Mouse (Mus musculus) midbrain, embryonic 16.5 days (tissue): ENCODE measurements around the gene Ppp3ca. TPM values are rescaled to one million over a fixed set of nuclear protein-coding genes. Genes with fewer than 3 reads are reported as not detected.

Source experiments
- ATAC-seq: fragments of 200-750 bp; cut with Nextera tagmentation; 2 replicates; pipeline ENCODE4 v1.8.0; 2017; ENCODE audit warnings: moderate TSS enrichment
- H3K27ac ChIP-seq: fragments of 300-500 bp; sonication (generic); 2 replicates; pipeline ENCODE4 v1.5.1; 2014; ENCODE audit warnings: mild to moderate bottlenecking, low read length, mixed read lengths
- H3K27me3 ChIP-seq: fragments of 300-500 bp; sonication (generic); 2 replicates; pipeline ENCODE4 v1.6.1; 2014; ENCODE audit warnings: low read depth, low read length, mixed read lengths; ENCODE audit not compliant: control insufficient read depth, insufficient read depth
- H3K36me3 ChIP-seq: fragments of 300-500 bp; sonication (generic); 2 replicates; pipeline ENCODE4 v1.6.1; 2014; ENCODE audit warnings: mild to moderate bottlenecking, low read length, moderate library complexity, mixed read lengths; ENCODE audit not compliant: control insufficient read depth, insufficient read depth
- H3K4me1 ChIP-seq: fragments of 300-500 bp; sonication (generic); 2 replicates; pipeline ENCODE4 v1.6.1; 2014; ENCODE audit warnings: mild to moderate bottlenecking, low read length, mixed read lengths; ENCODE audit not compliant: control insufficient read depth, insufficient read depth
- H3K4me2 ChIP-seq: fragments of 300-500 bp; sonication (generic); 2 replicates; pipeline ENCODE4 v1.6.1; 2014; ENCODE audit warnings: mild to moderate bottlenecking, low read length, mixed read lengths
- H3K4me3 ChIP-seq: fragments of 300-500 bp; sonication (generic); 2 replicates; pipeline ENCODE4 v1.5.1; 2014; ENCODE audit warnings: low read depth, mild to moderate bottlenecking, low read length, moderate library complexity, mixed read lengths
- H3K9ac ChIP-seq: fragments of 300-500 bp; sonication (generic); 2 replicates; pipeline ENCODE4 v1.6.1; 2014; ENCODE audit warnings: low read depth, low read length, mixed read lengths
- H3K9me3 ChIP-seq: fragments of 300-500 bp; sonication (generic); replicated peaks from 2 replicates; pipeline ENCODE4 v1.6.1; 2014; ENCODE audit warnings: mild to moderate bottlenecking, low read length, mixed read lengths; ENCODE audit not compliant: control insufficient read depth, poor library complexity, severe bottlenecking
- WGBS: fragments of 180-500 bp; shearing (Covaris S2); extraction: QIAGEN DNeasy Blood & Tissue Kit; methylation state at CpG from one replicate; pipeline ENCODE4 v1.1.7; 2014; 5-methylcytosine and 5-hydroxymethylcytosine counted together
- polyA plus RNA-seq: library from polyadenylated mRNA; unstranded; fragments of >200 nt; fragmentation: Nextera tagmentation; extraction: Ambion mirVana; gene quantifications from 2 replicates; pipeline ENCODE4 v1.2.1, GENCODE M21; 2015

Gene Ppp3ca
- polyA plus RNA-seq, 1 experiment from 2014 or later = 146 TPM

DNA sequence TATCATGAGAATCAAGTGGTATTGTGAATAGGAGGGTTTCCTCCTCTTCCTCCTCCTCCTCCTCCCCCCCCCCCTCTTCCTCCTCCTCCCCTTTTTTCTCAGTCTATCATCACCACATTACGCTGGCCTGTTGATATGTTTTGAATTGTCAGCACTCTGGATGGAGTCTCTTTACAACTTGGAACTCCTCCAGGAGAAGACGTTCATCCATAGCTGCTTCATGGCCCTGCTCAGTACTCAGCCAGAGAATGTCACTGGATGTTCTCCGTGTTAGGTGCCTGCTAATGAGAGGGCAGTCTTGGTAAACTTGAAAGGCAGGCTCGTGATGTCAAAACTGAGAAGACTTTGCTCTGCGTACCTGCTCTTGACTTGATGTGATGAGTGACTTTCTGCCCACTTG, 149.1 kb downstream of the Ppp3ca start:
- H3K4me3 ChIP-seq = no peak overlapping the region
- no peaks in the 10 kb centered on the region for H3K4me1 ChIP-seq
- H3K27ac ChIP-seq = no peak overlapping the region
- WGBS = 89% methylated on average over 5 of the region's 5 CpGs
- no peak for ATAC-seq
- H3K36me3 ChIP-seq = no peaks in the 10 kb centered on the region
- H3K9ac ChIP-seq = no peak overlapping the region
- no peaks in the 10 kb centered on the region for H3K27me3 ChIP-seq
- H3K9me3 ChIP-seq = no peaks in the 10 kb centered on the region
- H3K4me2 ChIP-seq = no peak overlapping the region

DNA sequence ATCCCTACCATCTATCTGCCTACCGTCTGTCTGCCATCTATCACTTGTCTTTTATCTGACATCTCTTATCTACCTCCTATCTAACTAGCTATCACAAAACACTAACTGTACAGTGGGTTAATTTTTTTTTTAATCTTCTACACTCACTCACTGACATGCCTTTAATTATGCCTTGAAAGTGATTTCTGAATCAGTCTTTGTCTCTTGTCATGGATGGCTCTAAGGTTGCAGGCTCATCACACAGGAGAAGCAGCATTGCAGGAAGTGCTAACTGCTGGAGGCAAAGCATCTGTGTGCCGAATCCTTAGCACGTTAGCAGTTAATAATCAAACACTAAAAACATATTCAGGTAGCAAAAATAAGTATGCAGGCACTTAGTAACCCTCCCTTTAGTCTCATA, 151.1 kb downstream of the Ppp3ca start:
- H3K9me3 ChIP-seq = no peaks in the 10 kb centered on the region
- no peaks in the 10 kb centered on the region for H3K27me3 ChIP-seq
- WGBS = 74% methylated on average over 3 of the region's 3 CpGs
- no peaks in the 10 kb centered on the region for H3K4me1 ChIP-seq
- no peak overlapping the region for H3K4me2 ChIP-seq
- H3K27ac ChIP-seq = no peak overlapping the region
- H3K9ac ChIP-seq = no peak overlapping the region
- no peaks in the 10 kb centered on the region for H3K36me3 ChIP-seq
- no peak for ATAC-seq
- H3K4me3 ChIP-seq = no peak overlapping the region

DNA sequence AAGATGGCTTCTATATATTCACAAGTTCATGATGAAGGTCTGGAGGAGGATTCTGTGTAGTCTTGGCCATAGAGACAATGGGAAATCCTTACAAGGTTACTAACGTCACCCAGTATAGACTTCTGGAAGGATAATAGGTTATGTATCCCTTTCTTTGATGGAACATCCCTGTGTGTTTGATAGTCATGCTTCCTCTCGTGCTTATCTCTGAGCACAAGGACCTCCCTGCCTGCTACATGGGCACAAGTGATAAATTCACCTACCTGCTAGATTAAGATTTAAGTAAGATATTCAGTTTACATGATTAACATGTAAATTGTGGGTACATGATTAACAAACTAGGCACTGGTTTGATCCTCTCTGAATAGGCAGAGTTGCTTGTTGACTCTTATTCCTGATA, 152.1 kb downstream of the Ppp3ca start:
- no peaks in the 10 kb centered on the region for H3K9me3 ChIP-seq
- no peak overlapping the region for H3K9ac ChIP-seq
- H3K4me2 ChIP-seq = no peak overlapping the region
- H3K27ac ChIP-seq = no peak overlapping the region
- H3K27me3 ChIP-seq = no peaks in the 10 kb centered on the region
- no peak overlapping the region for H3K4me3 ChIP-seq
- ATAC-seq = no peak
- 86% methylated on average over 2 of the region's 2 CpGs for WGBS
- no peaks in the 10 kb centered on the region for H3K36me3 ChIP-seq
- no peaks in the 10 kb centered on the region for H3K4me1 ChIP-seq

DNA sequence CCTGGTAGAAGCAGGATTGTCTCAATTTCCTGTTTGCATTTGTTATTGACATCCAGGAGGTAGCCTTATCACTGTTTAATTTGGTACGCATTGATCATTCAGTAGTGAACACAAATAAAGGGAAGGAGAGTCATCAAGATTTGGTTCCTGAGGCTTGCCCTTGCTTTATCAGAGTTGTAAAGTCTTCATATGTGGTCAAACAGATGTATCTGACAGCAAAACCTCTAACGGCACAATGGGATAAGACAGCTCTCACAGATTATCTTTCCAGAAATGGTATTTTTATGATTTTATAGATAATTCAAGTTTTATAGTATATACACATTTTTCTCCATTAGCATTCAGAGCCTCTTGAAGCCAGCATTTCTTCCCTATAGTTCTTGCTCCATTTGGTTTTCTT, 152.5 kb downstream of the Ppp3ca start:
- Histone ChIP-seq H3K36me3 (no peaks in the 10 kb centered on the region), H3K4me1 (no peaks in the 10 kb centered on the region), H3K4me2 (no peak overlapping the region), H3K9ac (no peak overlapping the region), H3K9me3 (no peaks in the 10 kb centered on the region), H3K27me3 (no peaks in the 10 kb centered on the region), H3K27ac (no peak overlapping the region), H3K4me3 (no peak overlapping the region)
- ATAC-seq = no peak
- 87% methylated on average over 2 of the region's 2 CpGs for WGBS

DNA sequence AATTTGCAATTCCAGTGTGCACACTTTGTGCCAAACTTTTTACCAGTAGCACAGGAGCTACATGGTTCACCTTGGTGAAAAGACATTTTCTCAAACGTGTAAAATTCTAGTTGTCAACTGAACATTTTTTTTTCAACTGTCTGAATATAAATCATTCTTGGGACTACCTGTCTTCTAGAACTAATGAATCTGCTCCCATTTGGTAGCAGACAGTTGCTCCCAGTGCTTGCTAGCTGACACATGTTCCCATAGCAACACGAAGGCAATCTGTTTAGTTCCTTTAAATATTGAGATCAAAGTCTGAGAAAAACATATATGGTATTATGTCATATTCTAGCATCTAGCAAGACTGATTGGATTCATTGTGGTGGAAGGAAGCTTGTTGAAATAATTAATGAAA, 158.5 kb downstream of the Ppp3ca start:
- WGBS = 62% methylated on average over 2 of the region's 2 CpGs
- no peak overlapping the region for H3K4me3 ChIP-seq
- H3K9ac ChIP-seq = no peak overlapping the region
- H3K27ac ChIP-seq = no peak overlapping the region
- H3K36me3 ChIP-seq = no peaks in the 10 kb centered on the region
- H3K4me1 ChIP-seq = peaks cover 29% of the 10 kb centered on the region
- H3K27me3 ChIP-seq = no peaks in the 10 kb centered on the region
- no peak for ATAC-seq
- no peak overlapping the region for H3K4me2 ChIP-seq
- no peaks in the 10 kb centered on the region for H3K9me3 ChIP-seq

DNA sequence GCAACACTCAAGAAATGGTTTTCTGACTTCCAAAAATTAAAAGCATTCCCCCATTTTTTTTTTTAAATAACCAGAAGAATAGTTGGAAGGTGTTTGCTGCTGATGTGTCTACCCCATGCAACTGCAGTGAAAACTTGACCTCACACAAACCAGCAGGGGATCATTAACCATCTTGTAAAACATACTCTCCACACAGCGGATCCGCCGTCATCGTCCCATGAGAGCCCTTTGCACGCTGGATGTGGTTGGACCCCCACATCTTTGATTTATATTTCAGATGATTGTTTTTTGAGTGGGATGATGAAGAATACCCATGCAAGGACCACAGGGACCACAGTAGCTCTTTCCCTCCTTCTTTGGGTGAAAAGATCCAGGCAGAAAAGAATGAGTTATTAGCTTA, 159.2 kb downstream of the Ppp3ca start:
- H3K4me3 ChIP-seq = no peak overlapping the region
- ATAC-seq = no peak
- H3K27me3 ChIP-seq = no peaks in the 10 kb centered on the region
- H3K36me3 ChIP-seq = no peaks in the 10 kb centered on the region
- H3K27ac ChIP-seq = no peak overlapping the region
- H3K4me1 ChIP-seq = peaks cover 35% of the 10 kb centered on the region
- 63% methylated on average over 5 of the region's 5 CpGs for WGBS
- H3K9ac ChIP-seq = no peak overlapping the region
- H3K4me2 ChIP-seq = no peak overlapping the region
- no peaks in the 10 kb centered on the region for H3K9me3 ChIP-seq

DNA sequence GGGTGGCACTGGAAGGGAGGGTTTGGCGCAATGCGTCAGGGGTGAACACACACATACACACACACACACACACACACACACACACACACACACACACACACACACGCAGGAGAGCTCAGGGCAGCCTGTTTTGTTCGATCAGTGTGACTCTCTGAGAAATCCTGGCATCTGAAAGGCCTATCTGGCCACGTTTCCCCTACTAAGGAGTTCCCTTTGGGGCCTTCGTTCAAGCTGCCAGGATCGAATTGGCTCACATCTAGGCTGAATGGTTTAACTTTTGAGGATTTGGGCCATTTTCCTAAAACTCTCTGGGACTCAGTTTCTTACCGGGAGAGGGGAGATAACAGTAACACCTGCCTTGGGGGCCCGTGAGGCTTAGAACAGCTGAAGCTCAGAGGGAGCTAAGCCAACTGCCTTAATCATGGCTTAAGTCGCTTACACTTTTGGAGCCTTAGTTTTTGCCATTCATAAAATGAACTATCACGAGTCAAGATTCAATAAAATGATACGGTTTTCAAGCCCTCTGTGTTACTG, 160.8 kb downstream of the Ppp3ca start:
- H3K4me1 ChIP-seq = peaks cover 42% of the 10 kb centered on the region
- H3K36me3 ChIP-seq = no peaks in the 10 kb centered on the region
- no peaks in the 10 kb centered on the region for H3K27me3 ChIP-seq
- no peaks in the 10 kb centered on the region for H3K9me3 ChIP-seq
- no peak overlapping the region for H3K4me3 ChIP-seq
- H3K27ac ChIP-seq = no peak overlapping the region
- ATAC-seq = 0 out of 2 replicates have a peak, but pooled peaks have one; percentile 19
- 70% methylated on average over 12 of the region's 12 CpGs for WGBS
- H3K4me2 ChIP-seq = no peak overlapping the region
- H3K9ac ChIP-seq = no peak overlapping the region

DNA sequence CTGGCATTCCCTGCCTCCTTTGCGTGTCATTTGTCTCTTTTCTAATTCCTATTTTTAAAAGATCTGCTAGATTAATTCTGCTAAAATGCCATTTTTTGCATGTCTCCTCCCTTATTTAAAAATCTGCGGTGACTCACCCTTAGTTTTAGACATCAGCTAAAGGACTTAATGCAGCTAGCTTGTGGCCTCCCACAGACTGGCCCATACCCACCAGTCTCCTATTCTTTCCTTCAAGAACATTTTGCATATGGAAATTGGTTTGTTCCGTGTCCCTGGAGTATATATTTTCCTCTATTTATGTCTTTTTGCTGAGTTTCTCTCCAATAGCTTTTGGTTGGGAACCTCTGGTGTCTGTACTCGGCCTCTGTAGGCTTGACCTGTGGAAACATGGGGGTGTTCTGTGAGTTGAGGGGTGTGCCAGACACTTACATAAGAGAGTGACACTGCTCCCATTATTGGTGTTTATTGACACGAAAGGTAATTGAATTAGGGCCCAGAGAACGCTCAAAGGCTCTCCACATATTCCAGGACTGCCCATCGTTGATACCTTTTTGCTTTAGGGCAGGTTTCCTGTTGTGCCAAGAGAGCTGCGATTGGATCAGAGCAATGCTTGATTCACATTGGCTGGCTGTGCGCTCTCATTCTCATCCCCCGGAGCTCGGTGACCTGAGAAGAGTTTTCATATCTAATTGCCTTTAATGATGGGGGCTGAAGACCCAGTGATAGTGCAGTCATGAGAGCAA, 163.2 kb downstream of the Ppp3ca start:
- 38% methylated on average over 11 of the region's 11 CpGs for WGBS
- H3K9ac ChIP-seq = no peak overlapping the region
- peak overlapping the region; percentile 32 for H3K4me2 ChIP-seq
- peaks cover 45% of the 10 kb centered on the region for H3K4me1 ChIP-seq
- no peaks in the 10 kb centered on the region for H3K9me3 ChIP-seq
- no peak for ATAC-seq
- H3K27me3 ChIP-seq = no peaks in the 10 kb centered on the region
- no peaks in the 10 kb centered on the region for H3K36me3 ChIP-seq
- H3K27ac ChIP-seq = no peak overlapping the region
- H3K4me3 ChIP-seq = no peak overlapping the region

DNA sequence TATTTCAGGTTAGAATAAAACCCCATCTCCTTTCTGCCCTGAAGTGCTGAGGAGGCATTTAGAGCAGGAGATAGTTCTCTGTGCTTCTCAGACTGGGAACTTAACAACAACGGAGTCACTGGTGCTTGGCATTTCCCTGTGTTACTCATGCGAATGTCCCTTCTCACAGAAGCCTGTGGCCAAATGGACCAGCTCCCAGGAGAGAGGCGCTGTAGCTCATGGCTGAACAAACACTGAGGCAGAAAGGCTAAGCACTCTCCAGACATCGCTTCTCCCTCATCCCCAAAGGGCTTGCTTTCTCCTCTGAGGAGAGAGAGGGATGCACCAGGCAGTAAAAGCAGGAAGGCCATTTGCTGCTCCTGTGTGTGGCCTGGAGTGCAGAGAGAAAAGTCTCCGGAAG, 164.0 kb downstream of the Ppp3ca start:
- Histone ChIP-seq H3K36me3 (no peaks in the 10 kb centered on the region), H3K9me3 (no peaks in the 10 kb centered on the region), H3K4me3 (no peak overlapping the region), H3K4me1 (peaks cover 40% of the 10 kb centered on the region), H3K4me2 (peak overlapping the region; percentile 32), H3K27ac (peak overlapping the region; percentile 40; the same call in 1 of the 2 replicates), H3K27me3 (no peaks in the 10 kb centered on the region), H3K9ac (peak overlapping the region; percentile 17; the same call in 1 of the 2 replicates)
- WGBS = 2% methylated on average over 4 of the region's 5 CpGs
- ATAC-seq = 0 out of 2 replicates have a peak, but pooled peaks have one; percentile 4
